Mouse (Mus musculus): Measurements from ENCODE around the gene Rars2. TPM values are rescaled to one million over a fixed set of nuclear protein-coding genes. Genes with fewer than 3 reads are reported as not detected.
A peak's percentile ranks its signal among the peaks of the same experiment; 100 is the strongest.
"Not testable (repeated sequence)": the region's sequence is repeated elsewhere in the genome, so short reads cannot be mapped to it uniquely, and the experiment has no call there.

Rars2 gene
- 66.9 and 69.1 TPM in 2 replicates for polyA plus RNA-seq (2014; fragmentation: Nextera tagmentation; extraction: Ambion mirVana)

GRCm38 (mm10) chr4:34614630-34615094, at the start of gene Rars2, which contains the start of gene Orc3:
Gene Rars2 (plus strand): TSS chr4:34614957.
Gene Orc3 (minus strand): TSS chr4:34614944.
- peak; percentile 97 for ATAC-seq (ENCODE audit: insufficient number of reproducible peaks, low FRiP score, low TSS enrichment, low read depth)
- 0% methylated on average over 42 of the region's 42 CpGs for WGBS

GRCm38 (mm10) chr4:34566226-34566625, 48.5 kb upstream of the Rars2 start:
- Histone ChIP-seq H3K4me1 (ENCODE audit: control insufficient read depth, insufficient read depth, low read length) (no peaks in the 10 kb centered on the region), H3K9ac (ENCODE audit: low read length) (no peak overlapping the region), H3K27me3 (ENCODE audit: control insufficient read depth, insufficient read depth, low read length) (no peaks in the 10 kb centered on the region), H3K9me3 (ENCODE audit: control insufficient read depth, low read length) (no peaks in the 10 kb centered on the region), H3K27ac (replicated peaks; ENCODE audit: low read depth, low read length) (no peak overlapping the region), H3K36me3 (ENCODE audit: control insufficient read depth, insufficient read depth, low read length) (peaks cover 6% of the 10 kb centered on the region), H3K4me2 (ENCODE audit: low read depth, severe bottlenecking) (no peak overlapping the region), H3K4me3 (ENCODE audit: low read depth, low read length) (no peak overlapping the region)
- DNase-seq (ENCODE audit: low spot score) (no peak), ATAC-seq (ENCODE audit: insufficient number of reproducible peaks, low FRiP score, low TSS enrichment, low read depth) (no peak)
- 95% methylated on average over 6 of the region's 6 CpGs for WGBS

More at GRCm38 (mm10) chr4:34614630-34615094, at the start of gene Rars2, which contains the start of gene Orc3:
- no peaks in the 10 kb centered on the region for H3K27me3 ChIP-seq (ENCODE audit: control insufficient read depth, insufficient read depth, low read length)
- no peak within 1 kb of the TSS; the same call in 1 of the 2 replicates for H3K27ac ChIP-seq (replicated peaks; ENCODE audit: low read depth, low read length)
- H3K4me3 ChIP-seq (ENCODE audit: low read depth, low read length): peak within 1 kb of the TSS; percentile 69
- no peaks in the 10 kb centered on the region for H3K36me3 ChIP-seq (ENCODE audit: control insufficient read depth, insufficient read depth, low read length)
- peak; percentile 92 for DNase-seq (ENCODE audit: low spot score)
- H3K9ac ChIP-seq (ENCODE audit: low read length): peak within 1 kb of the TSS; percentile 75
- H3K4me2 ChIP-seq (ENCODE audit: low read depth, severe bottlenecking): peak within 1 kb of the TSS; percentile 64
- peaks cover 14% of the 10 kb centered on the region for H3K4me1 ChIP-seq (ENCODE audit: control insufficient read depth, insufficient read depth, low read length)
- H3K9me3 ChIP-seq (ENCODE audit: control insufficient read depth, low read length): no peaks in the 10 kb centered on the region

- Histone ChIP-seq H3K4me2 (ENCODE audit: low read depth, severe bottlenecking) (no peak overlapping the region), H3K27ac (replicated peaks; ENCODE audit: low read depth, low read length) (no peak overlapping the region), H3K9me3 (ENCODE audit: control insufficient read depth, low read length) (no peaks in the 10 kb centered on the region), H3K27me3 (ENCODE audit: control insufficient read depth, insufficient read depth, low read length) (no peaks in the 10 kb centered on the region), H3K36me3 (ENCODE audit: control insufficient read depth, insufficient read depth, low read length) (peaks cover 6% of the 10 kb centered on the region; the same call in 1 of the 2 replicates), H3K9ac (ENCODE audit: low read length) (no peak overlapping the region), H3K4me1 (ENCODE audit: control insufficient read depth, insufficient read depth, low read length) (no peaks in the 10 kb centered on the region), H3K4me3 (ENCODE audit: low read depth, low read length) (no peak overlapping the region)
- WGBS: 90% methylated on average over 2 of the region's 2 CpGs
- ATAC-seq (ENCODE audit: insufficient number of reproducible peaks, low FRiP score, low TSS enrichment, low read depth) (no peak), DNase-seq (ENCODE audit: low spot score) (no peak)
These were observed 41.9 kb upstream of the Rars2 start for GRCm38 (mm10) chr4:34572876-34573275.

GRCm38 (mm10) chr4:34577028-34577427, 37.7 kb upstream of the Rars2 start:
- no peak overlapping the region for H3K4me2 ChIP-seq (ENCODE audit: low read depth, severe bottlenecking)
- no peak overlapping the region for H3K9ac ChIP-seq (ENCODE audit: low read length)
- peaks cover 13% of the 10 kb centered on the region; the same call in 1 of the 2 replicates for H3K36me3 ChIP-seq (ENCODE audit: control insufficient read depth, insufficient read depth, low read length)
- DNase-seq (ENCODE audit: low spot score) (no peak), ATAC-seq (ENCODE audit: insufficient number of reproducible peaks, low FRiP score, low TSS enrichment, low read depth) (no peak)
- H3K27ac ChIP-seq (replicated peaks; ENCODE audit: low read depth, low read length): no peak overlapping the region
- H3K27me3 ChIP-seq (ENCODE audit: control insufficient read depth, insufficient read depth, low read length): no peaks in the 10 kb centered on the region
- H3K9me3 ChIP-seq (ENCODE audit: control insufficient read depth, low read length): no peaks in the 10 kb centered on the region
- no peaks in the 10 kb centered on the region for H3K4me1 ChIP-seq (ENCODE audit: control insufficient read depth, insufficient read depth, low read length)
- WGBS: 96% methylated on average over 2 of the region's 2 CpGs
- H3K4me3 ChIP-seq (ENCODE audit: low read depth, low read length): no peak overlapping the region

GRCm38 (mm10) chr4:34579215-34579614, 35.5 kb upstream of the Rars2 start:
- ATAC-seq (ENCODE audit: insufficient number of reproducible peaks, low FRiP score, low TSS enrichment, low read depth) (no peak), DNase-seq (ENCODE audit: low spot score) (no peak)
- WGBS: 79% methylated on average over 1 of the region's 1 CpGs
- H3K9me3 ChIP-seq (ENCODE audit: control insufficient read depth, low read length): no peaks in the 10 kb centered on the region
- no peak overlapping the region for H3K9ac ChIP-seq (ENCODE audit: low read length)
- no peaks in the 10 kb centered on the region for H3K4me1 ChIP-seq (ENCODE audit: control insufficient read depth, insufficient read depth, low read length)
- no peaks in the 10 kb centered on the region for H3K27me3 ChIP-seq (ENCODE audit: control insufficient read depth, insufficient read depth, low read length)
- H3K27ac ChIP-seq (replicated peaks; ENCODE audit: low read depth, low read length): no peak overlapping the region
- no peak overlapping the region for H3K4me2 ChIP-seq (ENCODE audit: low read depth, severe bottlenecking)
- no peak overlapping the region for H3K4me3 ChIP-seq (ENCODE audit: low read depth, low read length)
- peaks cover 13% of the 10 kb centered on the region; the same call in 1 of the 2 replicates for H3K36me3 ChIP-seq (ENCODE audit: control insufficient read depth, insufficient read depth, low read length)

- not testable (repeated sequence) for ATAC-seq (ENCODE audit: insufficient number of reproducible peaks, low FRiP score, low TSS enrichment, low read depth)
These were observed 33.3 kb upstream of the Rars2 start for GRCm38 (mm10) chr4:34581489-34581888.

GRCm38 (mm10) chr4:34581990-34582389, 32.8 kb upstream of the Rars2 start:
- no peak for DNase-seq (ENCODE audit: low spot score)

More at GRCm38 (mm10) chr4:34581489-34581888, 33.3 kb upstream of the Rars2 start:
- WGBS: 91% methylated on average over 1 of the region's 1 CpGs
- H3K4me2 ChIP-seq (ENCODE audit: low read depth, severe bottlenecking); H3K9ac ChIP-seq (ENCODE audit: low read length); H3K9me3 ChIP-seq (ENCODE audit: control insufficient read depth, low read length); H3K27ac ChIP-seq (replicated peaks; ENCODE audit: low read depth, low read length); H3K4me3 ChIP-seq (ENCODE audit: low read depth, low read length); H3K4me1 ChIP-seq (ENCODE audit: control insufficient read depth, insufficient read depth, low read length); DNase-seq (ENCODE audit: low spot score); H3K27me3 ChIP-seq (ENCODE audit: control insufficient read depth, insufficient read depth, low read length): not testable (repeated sequence)
- peaks cover 16% of the 10 kb centered on the region for H3K36me3 ChIP-seq (ENCODE audit: control insufficient read depth, insufficient read depth, low read length)

GRCm38 (mm10) chr4:34582476-34582875, 32.3 kb upstream of the Rars2 start:
- Histone ChIP-seq H3K27me3 (ENCODE audit: control insufficient read depth, insufficient read depth, low read length) (no peaks in the 10 kb centered on the region), H3K4me1 (ENCODE audit: control insufficient read depth, insufficient read depth, low read length) (no peaks in the 10 kb centered on the region), H3K4me2 (ENCODE audit: low read depth, severe bottlenecking) (no peak overlapping the region), H3K9me3 (ENCODE audit: control insufficient read depth, low read length) (no peaks in the 10 kb centered on the region), H3K27ac (replicated peaks; ENCODE audit: low read depth, low read length) (no peak overlapping the region), H3K9ac (ENCODE audit: low read length) (no peak overlapping the region), H3K4me3 (ENCODE audit: low read depth, low read length) (no peak overlapping the region), H3K36me3 (ENCODE audit: control insufficient read depth, insufficient read depth, low read length) (peaks cover 16% of the 10 kb centered on the region)
- DNase-seq (ENCODE audit: low spot score) (no peak), ATAC-seq (ENCODE audit: insufficient number of reproducible peaks, low FRiP score, low TSS enrichment, low read depth) (no peak)
- 89% methylated on average over 5 of the region's 5 CpGs for WGBS

More at GRCm38 (mm10) chr4:34581990-34582389, 32.8 kb upstream of the Rars2 start:
- no peak overlapping the region for H3K9ac ChIP-seq (ENCODE audit: low read length)
- no peaks in the 10 kb centered on the region for H3K4me1 ChIP-seq (ENCODE audit: control insufficient read depth, insufficient read depth, low read length)
- no peak overlapping the region for H3K4me2 ChIP-seq (ENCODE audit: low read depth, severe bottlenecking)
- H3K27me3 ChIP-seq (ENCODE audit: control insufficient read depth, insufficient read depth, low read length): no peaks in the 10 kb centered on the region
- H3K36me3 ChIP-seq (ENCODE audit: control insufficient read depth, insufficient read depth, low read length): peaks cover 16% of the 10 kb centered on the region
- WGBS: 78% methylated on average over 7 of the region's 7 CpGs
- H3K4me3 ChIP-seq (ENCODE audit: low read depth, low read length): no peak overlapping the region
- no peak overlapping the region for H3K27ac ChIP-seq (replicated peaks; ENCODE audit: low read depth, low read length)
- no peak for ATAC-seq (ENCODE audit: insufficient number of reproducible peaks, low FRiP score, low TSS enrichment, low read depth)
- H3K9me3 ChIP-seq (ENCODE audit: control insufficient read depth, low read length): no peaks in the 10 kb centered on the region

GRCm38 (mm10) chr4:34583427-34583826, 31.3 kb upstream of the Rars2 start:
- no peaks in the 10 kb centered on the region for H3K9me3 ChIP-seq (ENCODE audit: control insufficient read depth, low read length)
- no peak for ATAC-seq (ENCODE audit: insufficient number of reproducible peaks, low FRiP score, low TSS enrichment, low read depth)

More at GRCm38 (mm10) chr4:34583427-34583826, 31.3 kb upstream of the Rars2 start:
- H3K4me1 ChIP-seq (ENCODE audit: control insufficient read depth, insufficient read depth, low read length): no peaks in the 10 kb centered on the region
- no peak for DNase-seq (ENCODE audit: low spot score)
- H3K9ac ChIP-seq (ENCODE audit: low read length): no peak overlapping the region
- H3K27me3 ChIP-seq (ENCODE audit: control insufficient read depth, insufficient read depth, low read length): no peaks in the 10 kb centered on the region
- no peak overlapping the region for H3K27ac ChIP-seq (replicated peaks; ENCODE audit: low read depth, low read length)
- H3K36me3 ChIP-seq (ENCODE audit: control insufficient read depth, insufficient read depth, low read length): peaks cover 16% of the 10 kb centered on the region
- no peak overlapping the region for H3K4me3 ChIP-seq (ENCODE audit: low read depth, low read length)
- no peak overlapping the region for H3K4me2 ChIP-seq (ENCODE audit: low read depth, severe bottlenecking)
- 90% methylated on average over 3 of the region's 3 CpGs for WGBS
